Mouse (Mus musculus) right cerebral cortex, postnatal 36 days (tissue): ENCODE measurements at regions not wholly inside any gene's neighbourhood (a gene's known extent, or its start where the extent isn't known, plus 50 kb on each side); places are given as distances from the start of the nearest gene placed in this dataset.

Source experiments
- DNase-seq, 2 experiments: peaks; one replicate each; pipeline ENCODE4 v3.0.0; 2022; ENCODE audit warnings: low spot score in 2 of 2, mixed read lengths in 1 of 2

GRCm38 (mm10) chr6:51283916-51284706, 148.4 kb upstream of the Nfe2l3 start:
- no peak for DNase-seq

- no peak for DNase-seq
These were observed 147.6 kb upstream of the Nfe2l3 start for GRCm38 (mm10) chr6:51284881-51285280.

- DNase-seq = no peak
These were observed 145.6 kb upstream of the Nfe2l3 start for GRCm38 (mm10) chr6:51286836-51287235.

GRCm38 (mm10) chr6:51287383-51287782, 145.1 kb upstream of the Nfe2l3 start:
- DNase-seq = no peak

GRCm38 (mm10) chr6:51287807-51288206, 144.7 kb upstream of the Nfe2l3 start:
- DNase-seq = no peak

- DNase-seq = no peak
These were observed 144.0 kb upstream of the Nfe2l3 start for GRCm38 (mm10) chr6:51288306-51289066.

GRCm38 (mm10) chr6:51289067-51289725, 143.3 kb upstream of the Nfe2l3 start:
- DNase-seq = no peak

- no peak for DNase-seq
These were observed 131.6 kb upstream of the Nfe2l3 start for GRCm38 (mm10) chr6:51300694-51301417.

- no peak for DNase-seq
These were observed 130.6 kb upstream of the Nfe2l3 start for GRCm38 (mm10) chr6:51301831-51302230.

GRCm38 (mm10) chr6:51302240-51302639, 130.2 kb upstream of the Nfe2l3 start:
- no peak for DNase-seq

- DNase-seq = no peak
These were observed 114.1 kb upstream of the Nfe2l3 start for GRCm38 (mm10) chr6:51318341-51318740.

- no peak for DNase-seq
These were observed 112.5 kb upstream of the Nfe2l3 start for GRCm38 (mm10) chr6:51320019-51320418.

GRCm38 (mm10) chr6:51320676-51321419, 111.6 kb upstream of the Nfe2l3 start:
- DNase-seq = no peak

GRCm38 (mm10) chr6:51326103-51326829, 106.2 kb upstream of the Nfe2l3 start:
- no peak for DNase-seq

- DNase-seq = no peak
These were observed 103.1 kb upstream of the Nfe2l3 start for GRCm38 (mm10) chr6:51329070-51329995.

- DNase-seq = no peak
These were observed 102.3 kb upstream of the Nfe2l3 start for GRCm38 (mm10) chr6:51330069-51330706.

GRCm38 (mm10) chr6:51332841-51333240, 99.6 kb upstream of the Nfe2l3 start:
- no peak for DNase-seq

GRCm38 (mm10) chr6:51333722-51334360, 98.6 kb upstream of the Nfe2l3 start:
- no peak for DNase-seq
